Mouse (Mus musculus): ENCODE measurements around the gene Rfng.
A peak's percentile ranks its signal among the peaks of the same experiment; 100 is the strongest.
"Not testable (repeated sequence)": the region's sequence is repeated elsewhere in the genome, so short reads cannot be mapped to it uniquely, and the experiment has no call there.

The Rfng gene

DNA sequence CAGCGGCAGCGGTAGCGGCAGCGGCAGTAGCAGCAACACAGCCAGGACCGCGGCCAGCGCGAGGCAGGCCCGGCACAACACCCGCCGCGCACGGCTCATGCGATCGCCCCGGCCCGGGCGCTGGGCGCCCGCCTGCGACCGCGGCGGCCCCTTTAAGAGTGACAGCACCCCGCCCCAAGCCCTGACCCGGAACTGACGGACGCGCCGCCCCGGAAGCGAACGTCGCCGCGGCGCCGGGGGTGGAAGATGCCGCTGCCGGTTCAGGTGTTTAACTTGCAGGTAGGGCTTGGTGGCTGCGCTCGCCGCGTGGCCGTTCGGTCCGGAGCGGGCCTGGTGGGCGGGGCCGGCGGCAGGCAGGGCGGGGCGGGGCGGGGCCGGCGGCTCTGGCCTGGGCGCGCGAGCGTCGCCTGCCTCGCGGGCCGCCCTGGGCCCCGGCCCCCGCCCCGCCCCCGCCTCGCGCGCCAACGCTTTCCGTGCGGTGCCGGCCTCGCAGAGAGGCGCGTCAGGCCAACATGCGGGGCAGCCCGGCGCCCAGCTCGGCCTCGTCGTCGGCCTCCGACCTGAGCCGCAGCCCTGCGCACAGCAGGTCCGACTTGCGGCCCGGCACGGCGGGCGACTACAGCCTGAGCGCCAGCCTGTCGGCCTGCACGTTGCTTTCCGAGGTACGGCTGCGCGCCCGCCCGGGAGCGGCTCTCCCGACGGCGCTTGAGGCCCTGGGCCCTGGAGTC is at the start of gene Rfng, which contains the start of gene Gps1:
Rfng (minus strand) TSS at position 144 of the 728 bp plus-strand sequence.
Gps1 (plus strand) TSS at position 209 of the 728 bp plus-strand sequence.
- DNase-seq (ENCODE audit: low read depth, low spot score): peak; percentile 86

DNA sequence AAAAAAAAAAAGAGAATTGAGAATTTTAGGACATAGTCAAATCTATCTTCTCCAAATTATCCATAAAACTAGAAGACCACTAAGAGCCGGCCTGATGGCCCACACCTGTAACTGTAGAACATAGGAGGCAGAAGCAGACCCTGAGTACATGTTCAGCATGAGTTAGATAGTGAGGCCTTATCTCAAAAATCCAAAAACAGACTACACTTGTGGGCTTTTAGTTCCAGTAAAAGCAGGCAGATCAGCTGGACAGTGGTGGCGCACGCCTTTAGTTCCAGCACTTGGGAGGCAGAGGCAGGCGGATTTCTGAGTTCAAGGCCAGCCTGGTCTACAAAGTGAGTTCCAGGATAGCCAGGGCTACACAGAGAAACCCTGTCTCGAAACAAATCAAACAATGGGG is 49.0 kb upstream of the Rfng start:
- not testable (repeated sequence) for DNase-seq (ENCODE audit: low read depth, low spot score)

DNA sequence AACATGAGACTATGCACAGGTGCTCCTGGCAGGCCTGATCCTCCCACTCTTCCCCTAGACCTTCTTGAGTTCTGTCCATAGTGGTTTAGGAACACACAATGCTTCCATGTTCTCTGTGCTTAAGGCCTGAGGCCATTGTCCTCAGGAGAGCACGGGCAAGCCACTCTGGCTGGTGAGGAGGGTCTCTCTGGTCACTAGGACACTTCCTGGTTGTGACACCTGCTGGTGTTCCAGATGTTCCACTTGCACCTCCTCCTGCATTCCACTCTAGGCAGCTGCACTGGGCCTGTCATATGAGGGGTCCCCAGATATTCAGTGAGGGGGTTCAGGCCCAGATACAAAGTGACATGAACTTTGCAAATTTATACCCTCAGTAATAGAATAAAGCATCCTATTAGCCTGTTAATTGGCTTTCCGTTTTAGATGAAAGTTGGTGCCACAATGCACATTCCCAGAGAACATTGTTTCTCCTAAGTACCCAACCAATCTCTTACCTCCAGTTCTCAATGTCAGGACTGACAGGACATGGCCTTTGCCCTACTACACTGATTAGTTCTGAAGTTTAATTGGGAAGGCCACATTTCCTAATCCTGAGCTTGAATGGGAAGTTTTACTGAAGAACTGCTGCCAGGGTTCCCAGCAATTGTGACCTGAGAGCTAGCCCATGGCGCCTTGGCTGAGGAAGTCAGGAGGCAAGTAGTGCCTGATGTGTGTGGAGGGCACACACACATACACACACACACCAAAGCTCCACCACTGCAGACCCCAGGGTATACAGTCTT is 47.8 kb upstream of the Rfng start:
- no peak for DNase-seq (ENCODE audit: low read depth, low spot score)

DNA sequence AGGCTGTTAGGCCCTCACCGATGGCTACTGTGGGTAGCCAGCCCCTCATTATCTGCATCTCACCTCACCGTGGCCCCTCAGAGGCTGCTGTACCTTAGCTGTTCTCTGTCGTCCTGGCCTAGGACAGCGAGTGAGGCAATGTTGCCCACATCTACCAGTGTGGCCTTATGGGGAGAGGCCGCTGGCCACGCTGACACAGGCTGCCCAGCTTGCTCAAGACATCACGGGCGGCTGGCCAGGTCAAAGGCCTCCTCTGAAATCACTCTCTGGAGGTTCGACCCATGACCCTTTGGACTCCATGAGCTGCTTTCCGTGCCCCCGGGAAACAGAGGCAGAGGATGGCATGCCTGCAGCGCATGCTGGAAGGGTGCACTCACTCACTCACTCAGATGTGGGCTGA is 46.7 kb upstream of the Rfng start:
- no peak for DNase-seq (ENCODE audit: low read depth, low spot score)

DNA sequence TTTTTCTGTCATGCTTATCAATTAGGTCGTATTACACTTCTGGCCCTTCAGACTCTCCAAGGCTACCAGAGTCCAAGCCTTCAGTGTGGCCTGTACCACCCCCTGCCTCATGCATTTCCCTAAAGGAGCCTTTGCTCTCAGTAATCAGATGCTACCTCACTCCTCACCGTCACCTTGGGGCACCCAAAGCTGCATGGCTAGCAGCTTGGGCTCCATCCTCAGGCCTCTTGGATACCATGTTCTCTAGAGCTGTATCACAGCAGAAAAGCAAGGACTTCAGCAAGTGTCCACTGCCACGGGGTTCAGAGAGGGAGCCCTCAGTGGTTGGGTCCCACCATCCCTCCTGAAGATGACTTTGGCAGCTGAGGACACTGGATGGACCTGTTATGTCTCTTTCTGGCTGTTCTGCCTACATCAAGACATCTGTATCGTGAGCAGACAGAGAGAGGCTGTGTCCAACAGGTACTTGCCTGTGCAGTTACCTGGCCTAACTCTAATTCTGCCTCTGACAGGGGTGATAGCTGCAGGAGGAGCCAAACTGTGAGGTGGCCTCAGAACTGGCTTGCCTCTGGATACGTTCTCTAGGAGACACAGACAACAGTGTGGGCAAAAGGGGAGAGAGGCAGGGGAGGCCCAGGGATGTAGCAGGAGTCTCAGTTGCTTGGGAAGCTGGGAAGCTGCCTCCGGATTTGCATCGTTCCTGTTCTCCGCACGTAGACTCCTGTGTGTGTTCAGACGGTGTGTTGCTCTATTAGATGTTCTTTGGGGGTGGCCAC is 45.9 kb upstream of the Rfng start:
- DNase-seq (ENCODE audit: low read depth, low spot score): no peak

DNA sequence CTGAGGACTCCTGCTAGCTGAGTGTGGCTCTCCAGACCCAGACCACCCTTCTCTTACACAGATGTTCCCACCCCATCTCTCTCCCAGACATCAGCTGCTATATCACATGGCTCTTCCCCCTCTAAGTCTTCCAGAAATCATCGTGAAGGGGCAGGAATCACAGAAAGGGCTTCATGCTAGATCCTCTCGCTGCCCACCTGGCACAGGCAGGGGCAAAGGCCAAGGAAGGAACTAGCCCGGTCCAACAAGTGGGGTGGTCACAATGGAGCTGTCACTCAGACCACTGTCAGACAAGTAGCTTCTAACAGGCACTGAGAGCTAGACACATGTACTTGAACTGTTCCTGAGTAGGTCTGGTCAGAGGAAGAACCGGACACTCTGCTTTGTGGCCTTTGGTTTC is 44.4 kb upstream of the Rfng start:
- no peak for DNase-seq (ENCODE audit: low read depth, low spot score)

DNA sequence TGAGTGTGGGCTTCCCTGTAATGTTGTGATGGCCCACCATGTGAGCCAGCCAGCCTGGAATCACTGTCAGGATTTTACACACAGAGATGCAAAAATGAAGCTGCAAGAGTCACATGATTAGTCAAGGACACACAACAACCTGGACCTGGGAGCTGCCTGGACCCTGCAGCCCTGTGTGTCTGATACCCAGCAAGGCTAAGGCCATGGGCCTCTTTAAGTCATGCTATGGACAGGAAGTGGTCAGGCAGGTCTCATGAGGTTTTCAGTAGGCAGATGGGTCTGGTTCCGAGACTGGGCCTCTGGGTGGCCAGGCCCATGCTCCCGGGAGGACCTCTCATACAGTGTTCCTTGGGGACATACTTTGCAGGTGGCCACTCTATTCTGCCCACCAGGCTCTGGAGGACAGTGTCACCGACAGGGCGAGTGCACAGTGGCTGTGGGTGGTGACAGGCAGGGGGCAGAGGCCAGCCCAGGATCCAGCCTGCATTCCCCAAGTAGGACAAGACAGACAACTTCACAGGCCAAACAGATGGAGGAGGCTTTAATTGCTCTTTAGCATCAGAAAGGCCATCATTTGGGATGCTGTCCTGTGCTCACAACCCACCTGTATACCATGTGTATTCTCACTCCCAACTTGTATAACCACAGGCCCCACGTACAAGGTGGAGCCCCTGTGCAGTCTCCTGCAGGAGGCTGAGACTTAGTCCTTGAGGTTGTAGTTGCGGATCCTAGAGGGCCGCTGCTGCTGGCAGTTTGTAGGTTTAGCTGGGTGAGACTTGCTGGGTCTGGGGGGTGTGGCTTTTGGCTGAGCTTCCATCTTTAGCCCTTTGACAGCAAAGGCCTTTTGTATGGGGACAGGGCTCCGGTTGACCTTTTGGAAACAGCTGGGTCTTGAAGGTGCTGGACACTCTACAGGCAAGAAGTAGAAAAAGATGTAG is 42.3 kb upstream of the Rfng start:
- no peak for DNase-seq (ENCODE audit: low read depth, low spot score)

DNA sequence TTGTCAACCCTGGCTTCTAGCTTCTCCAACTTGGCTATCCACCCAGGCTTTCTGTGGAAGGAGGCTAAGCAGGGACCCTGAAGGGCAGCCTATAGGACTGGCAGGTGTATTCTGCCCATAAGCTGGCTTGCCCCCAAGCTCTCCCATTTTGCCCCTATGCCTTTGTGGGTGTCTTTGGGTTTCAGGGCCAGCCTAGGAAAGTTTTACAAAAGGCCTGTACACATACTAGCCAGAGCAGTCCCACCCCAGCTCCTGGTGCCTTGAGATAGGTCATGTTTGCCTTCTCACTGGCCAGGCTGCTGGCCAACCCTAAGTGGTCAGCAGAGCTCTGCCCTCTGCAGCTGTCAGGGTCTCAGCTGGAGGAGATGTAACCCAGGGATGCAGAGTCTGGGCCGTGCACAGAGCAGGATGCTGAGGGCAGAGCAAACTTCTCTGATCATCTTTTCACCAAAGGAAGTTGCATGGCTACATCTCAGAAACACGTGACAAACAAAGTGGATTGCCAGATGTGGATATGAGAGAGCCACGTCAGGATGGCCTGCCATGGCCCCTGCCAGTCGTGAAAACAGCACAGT is 41.4 kb upstream of the Rfng start:
- peak; percentile 20 for DNase-seq (ENCODE audit: low read depth, low spot score)

DNA sequence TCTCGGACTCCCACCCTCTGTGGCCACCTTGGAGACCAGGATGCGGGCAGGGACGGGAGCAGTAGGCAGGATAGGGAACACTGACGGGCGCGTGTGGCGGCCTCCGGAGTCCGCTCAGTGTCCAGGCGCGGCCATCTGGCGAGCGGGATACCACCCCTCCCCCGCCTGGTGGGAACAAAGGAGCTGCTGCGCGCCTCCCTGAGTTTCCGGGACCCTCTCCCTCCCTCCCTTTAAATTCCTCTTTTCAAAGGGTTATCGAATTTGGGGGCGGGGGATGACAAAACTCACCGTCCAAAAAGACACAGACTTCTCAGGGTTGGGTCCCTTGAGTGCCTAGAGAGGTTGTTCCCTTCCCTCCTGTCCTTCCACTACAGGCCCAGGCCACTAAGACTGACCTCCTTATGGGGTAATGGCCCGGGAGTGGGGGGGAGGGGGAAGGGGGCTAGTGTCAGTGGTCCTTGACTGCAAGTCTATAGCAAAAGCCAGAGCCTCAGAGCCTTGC is 40.8 kb upstream of the Rfng start:
- no peak for DNase-seq (ENCODE audit: low read depth, low spot score)

DNA sequence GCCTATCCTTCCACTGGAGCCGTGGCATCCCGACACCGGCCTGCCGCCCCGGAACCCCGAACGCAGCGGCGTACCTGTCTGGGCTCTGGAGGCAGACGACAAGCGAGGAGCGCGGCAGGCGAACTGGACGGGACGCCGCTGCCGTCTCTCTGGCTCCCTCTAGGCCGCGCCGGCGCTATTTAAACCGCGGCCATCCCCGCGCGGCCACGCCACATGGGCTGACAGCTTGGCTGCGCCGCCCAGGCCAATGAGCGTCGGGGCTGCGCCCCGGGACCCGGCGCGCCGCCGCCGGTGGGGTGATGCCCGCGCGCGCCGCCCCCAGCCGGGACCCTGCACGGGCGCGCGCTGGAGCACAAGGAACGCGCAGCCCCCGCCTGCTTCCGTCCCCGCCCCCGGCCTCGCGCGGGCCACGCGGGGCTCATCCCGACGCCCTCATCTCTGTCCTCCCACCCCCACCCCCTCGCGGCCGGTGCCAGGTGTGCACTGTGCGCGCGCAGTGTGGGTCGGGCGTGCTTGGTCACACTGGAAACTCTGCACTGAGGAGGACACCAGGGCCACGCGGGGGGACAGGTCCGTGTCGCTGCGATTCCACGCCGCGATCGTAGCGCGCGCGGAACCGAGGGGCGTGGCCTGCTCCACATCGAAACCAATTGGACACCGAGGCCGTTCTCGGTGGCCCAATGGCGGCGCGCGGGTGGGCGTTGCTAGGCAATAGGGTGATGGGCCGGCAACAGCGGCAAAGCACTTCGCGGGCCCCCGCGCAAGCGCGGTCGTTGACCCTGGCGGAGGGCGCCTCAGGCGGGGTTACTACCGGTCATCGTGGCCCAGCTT is 40.2 kb upstream of the Rfng start, which contains the start of gene Fasn:
Fasn (minus strand) TSS at position 592 of the 831 bp plus-strand sequence.
- peak; percentile 99 for DNase-seq (ENCODE audit: low read depth, low spot score)

DNA sequence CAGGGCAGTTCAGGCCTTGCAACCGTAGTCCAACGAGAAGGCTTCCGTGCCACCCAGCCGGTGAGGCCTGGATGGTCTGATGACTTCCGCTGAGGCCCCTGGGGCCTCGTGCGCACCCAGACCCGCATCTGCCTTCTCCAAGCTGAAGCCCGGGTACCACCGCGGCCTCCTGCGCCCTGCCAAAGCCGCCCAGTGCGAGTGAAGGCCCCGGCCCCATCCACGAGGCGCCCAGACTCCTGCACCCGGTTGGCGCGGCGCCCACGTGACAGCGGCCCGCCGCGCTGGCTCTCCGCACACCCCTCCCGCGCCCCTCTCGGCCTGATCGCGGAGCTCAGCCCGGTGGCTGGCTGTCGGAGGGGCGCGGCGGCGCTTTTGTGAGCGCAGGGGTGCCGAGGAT is 39.5 kb upstream of the Rfng start:
- DNase-seq (ENCODE audit: low read depth, low spot score): peak; percentile 73

DNA sequence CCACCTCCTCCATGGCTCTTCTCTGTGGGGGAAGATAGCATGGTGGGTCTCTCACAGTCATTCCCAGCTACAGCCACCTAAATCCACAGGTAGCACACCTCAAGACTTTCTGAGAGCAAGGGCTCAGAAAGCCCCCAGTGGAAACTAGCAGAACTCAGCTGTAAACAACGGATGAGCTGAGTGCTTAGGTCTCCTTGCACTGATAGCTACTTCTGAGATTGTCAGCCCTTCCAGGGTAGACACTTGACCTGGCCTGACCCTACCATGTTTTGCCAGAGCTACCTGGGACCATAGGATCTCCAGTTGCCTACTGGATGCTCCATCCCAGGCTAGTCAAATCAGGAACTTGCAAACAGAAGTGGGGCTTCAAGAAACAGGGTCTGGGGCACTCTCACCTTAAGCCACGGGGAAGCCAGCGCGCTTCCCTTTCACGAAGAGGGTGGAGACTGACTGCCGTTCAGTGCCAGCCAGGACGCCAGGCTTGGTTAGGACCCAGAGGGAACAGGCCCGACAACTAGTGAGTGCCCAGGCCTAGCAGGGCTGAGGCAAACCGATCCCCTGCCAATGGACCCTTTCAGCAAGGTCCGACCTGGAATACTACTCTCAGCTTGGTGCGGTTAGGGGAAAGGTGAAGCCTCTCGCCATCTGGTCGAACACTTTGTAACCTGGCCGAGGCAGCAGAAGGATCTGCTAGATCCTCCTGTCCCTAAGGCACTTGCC is 39.0 kb upstream of the Rfng start:
- no peak for DNase-seq (ENCODE audit: low read depth, low spot score)

DNA sequence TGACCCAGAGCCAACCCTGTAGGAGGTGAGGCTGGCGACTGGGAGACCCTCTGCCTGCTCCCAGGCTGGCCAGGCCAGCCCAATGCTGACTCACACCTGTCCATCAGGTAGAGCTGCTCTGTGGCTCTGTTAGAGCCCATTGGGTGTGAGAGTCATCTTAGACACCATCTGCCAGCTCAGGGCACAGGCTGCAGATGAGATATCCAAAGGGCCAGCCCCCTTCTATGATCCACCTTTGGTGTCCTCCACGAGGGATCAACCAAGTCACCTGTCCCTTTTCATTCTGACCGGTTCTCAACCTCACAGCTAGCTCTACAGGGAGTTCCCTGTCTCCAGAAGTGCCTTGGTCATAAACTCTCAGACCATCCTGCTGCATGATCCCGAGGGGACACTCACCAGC is 38.3 kb upstream of the Rfng start:
- DNase-seq (ENCODE audit: low read depth, low spot score): no peak

DNA sequence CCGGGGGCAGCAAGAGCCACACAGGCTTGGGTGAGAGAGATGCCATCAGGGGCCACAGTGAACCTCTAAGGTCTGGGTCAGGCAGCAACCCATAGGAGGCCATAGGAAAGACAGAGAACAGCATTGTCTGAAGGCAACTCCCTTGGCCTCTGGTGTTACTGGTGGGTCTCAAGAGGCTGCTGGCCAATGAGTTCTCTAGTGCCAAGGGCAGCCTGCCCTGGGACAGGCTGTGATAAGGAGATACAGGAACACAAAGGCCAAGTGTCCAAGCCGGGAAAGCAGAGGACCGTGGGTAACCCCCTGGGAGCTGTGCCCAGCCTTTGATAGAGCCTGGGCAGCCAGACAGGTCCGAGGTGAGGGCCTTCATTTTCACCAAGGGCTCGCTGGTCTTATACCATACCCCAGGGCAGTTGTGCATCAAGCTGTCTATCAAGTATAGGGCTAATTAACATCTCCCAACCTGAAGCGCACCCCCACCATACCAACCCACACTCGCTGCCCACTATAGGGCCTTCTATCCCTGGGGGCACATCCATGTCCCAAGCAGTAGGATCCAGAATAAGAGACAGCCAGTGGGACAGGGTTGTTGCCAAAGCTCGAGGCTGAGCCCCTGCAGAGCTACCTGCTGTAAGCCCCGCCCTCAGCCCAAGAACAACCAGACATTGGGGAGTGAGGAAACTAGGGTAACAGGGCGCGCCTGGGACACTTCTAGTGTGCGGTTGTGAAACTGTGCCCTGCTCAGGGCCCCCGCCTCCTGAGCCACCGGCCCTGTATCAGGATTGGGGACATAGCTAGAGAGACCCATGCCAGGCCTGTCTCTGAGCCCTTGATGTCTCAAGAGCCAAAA is 37.3 kb upstream of the Rfng start:
- peak; percentile 74 for DNase-seq (ENCODE audit: low read depth, low spot score)

DNA sequence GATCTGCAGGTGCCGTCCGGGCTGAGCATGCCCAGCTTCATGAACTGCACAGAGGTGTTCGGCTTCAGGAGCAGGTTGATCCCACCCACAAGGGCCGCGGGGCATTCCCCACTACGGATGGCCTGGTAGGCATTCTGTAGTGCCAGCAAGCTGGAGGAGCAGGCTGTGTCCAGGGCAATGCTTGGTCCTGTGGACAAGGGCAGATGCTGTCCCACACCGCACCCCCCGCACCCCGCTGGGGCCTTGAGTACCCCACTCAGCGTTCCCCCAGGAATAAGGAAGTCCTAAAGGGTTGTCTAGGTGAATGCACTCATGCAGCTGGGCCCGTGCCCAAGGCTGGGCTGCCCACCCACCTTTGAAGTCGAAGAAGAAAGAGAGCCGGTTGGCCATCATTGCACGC is 36.5 kb upstream of the Rfng start:
- no peak for DNase-seq (ENCODE audit: low read depth, low spot score)

DNA sequence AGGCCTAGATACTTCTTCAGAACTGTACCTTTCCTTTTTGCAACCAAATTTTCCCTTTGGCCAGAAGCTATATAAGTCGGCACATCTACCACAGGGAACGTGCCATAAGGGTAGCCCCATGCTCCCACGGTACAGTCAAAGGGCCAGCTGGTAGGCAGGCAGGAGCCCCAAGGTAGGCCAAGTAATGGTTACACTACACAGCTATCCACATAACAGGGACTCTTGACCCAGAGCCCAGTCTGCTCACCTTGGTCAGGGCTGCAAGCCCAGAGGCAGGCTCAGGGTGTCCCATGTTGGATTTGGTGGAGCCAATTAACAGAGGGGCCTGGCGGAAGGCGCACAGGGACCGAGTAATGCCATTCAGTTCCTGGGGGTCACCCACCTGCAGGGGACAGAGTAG is 35.5 kb upstream of the Rfng start:
- DNase-seq (ENCODE audit: low read depth, low spot score): peak; percentile 82

DNA sequence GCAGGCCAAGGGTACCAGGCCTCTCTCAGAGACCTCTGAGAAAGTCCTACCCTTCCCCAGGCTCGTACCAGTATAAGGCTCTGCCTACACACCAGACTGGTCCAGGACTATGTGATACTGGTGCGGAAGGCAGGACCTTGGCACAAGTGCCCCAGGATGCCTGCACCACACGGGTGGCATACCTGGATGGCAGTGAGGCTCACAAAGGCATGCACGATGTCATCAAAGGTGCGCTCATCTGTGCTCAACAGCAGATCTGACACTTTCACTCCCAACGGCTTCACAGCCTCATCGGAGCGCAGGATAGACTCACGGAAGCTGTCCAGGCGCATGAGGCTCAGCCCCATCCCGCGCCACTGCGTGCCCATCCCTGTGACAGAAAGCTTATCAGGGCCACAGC is 34.2 kb upstream of the Rfng start:
- DNase-seq (ENCODE audit: low read depth, low spot score): no peak

DNA sequence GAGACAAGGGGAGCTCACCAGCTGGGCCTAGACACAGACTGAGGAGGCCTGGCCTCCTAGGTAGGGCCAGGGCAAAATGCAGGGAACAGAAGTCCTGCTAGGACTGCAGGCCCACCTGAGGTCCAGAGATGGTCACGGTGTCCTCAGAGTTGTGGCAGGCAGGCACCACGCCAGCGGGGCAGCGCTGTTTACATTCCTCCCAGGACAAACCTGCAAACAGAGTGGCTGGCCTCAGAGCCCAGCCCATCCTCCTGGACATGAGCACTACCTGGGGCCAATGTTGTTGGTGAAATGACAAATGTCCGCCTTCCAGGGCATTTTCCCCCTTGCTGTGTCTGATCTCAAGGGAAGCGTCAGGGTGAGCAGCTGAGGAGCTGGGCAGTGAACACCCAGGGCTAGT is 33.4 kb upstream of the Rfng start:
- DNase-seq (ENCODE audit: low read depth, low spot score): no peak
